Mouse (Mus musculus) liver, adult 2 months (tissue): Measurements from ENCODE around the gene Efcab8. TPM values are rescaled to one million over a fixed set of nuclear protein-coding genes. Genes with fewer than 3 reads are reported as not detected.
A peak's percentile ranks its signal among the peaks of the same experiment; 100 is the strongest.

Experiments used
- DNase-seq: peaks from one replicate; pipeline ENCODE4 v3.0.0-alpha.2; 2011; ENCODE audit warnings: low read depth, low spot score; ENCODE audit errors: extremely low read depth
- H3K27ac ChIP-seq: fragments of 200-500 bp; replicated peaks from 2 replicates; pipeline ENCODE4 v1.5.1; 2012; ENCODE audit warnings: low read depth, mild to moderate bottlenecking, control low read depth, inconsistent platforms, low read length; ENCODE audit not compliant: insufficient read depth
- H3K27me3 ChIP-seq: fragments of 200-500 bp; 2 replicates; pipeline ENCODE4 v1.6.1; 2012; ENCODE audit warnings: mild to moderate bottlenecking, moderate library complexity, low read length, inconsistent platforms; ENCODE audit not compliant: control insufficient read depth, insufficient read depth
- H3K36me3 ChIP-seq: fragments of 200-500 bp; 2 replicates; pipeline ENCODE4 v1.6.1; 2012; ENCODE audit warnings: low read length, inconsistent platforms; ENCODE audit not compliant: control insufficient read depth, insufficient read depth
- H3K4me1 ChIP-seq: fragments of 200-500 bp; 2 replicates; pipeline ENCODE4 v1.6.1; 2011; ENCODE audit warnings: low read length; ENCODE audit not compliant: control insufficient read depth, insufficient read depth
- H3K4me3 ChIP-seq: fragments of 200-500 bp; 2 replicates; pipeline ENCODE4 v1.5.1; 2011; ENCODE audit warnings: low read depth, mild to moderate bottlenecking, control low read depth, low read length, moderate library complexity; ENCODE audit not compliant: insufficient read depth
- H3K79me2 ChIP-seq: fragments of 200-500 bp; 2 replicates; pipeline ENCODE4 v1.6.1; 2012; ENCODE audit warnings: inconsistent platforms, mild to moderate bottlenecking, low read length, moderate library complexity; ENCODE audit not compliant: control insufficient read depth, insufficient read depth
- H3K9ac ChIP-seq: fragments of 200-500 bp; 2 replicates; pipeline ENCODE4 v1.6.1; 2012; ENCODE audit warnings: low read depth, mild to moderate bottlenecking, control low read depth, inconsistent platforms, low read length
- CTCF ChIP-seq: fragments of 200-500 bp; IDR thresholded peaks from 2 replicates; pipeline ENCODE4 v1.5.1; 2011; ENCODE audit warnings: low read depth, low read length, control low read depth
- POLR2A ChIP-seq: fragments of 200-500 bp; IDR thresholded peaks from 2 replicates; pipeline ENCODE4 v1.6.1; 2011; ENCODE audit warnings: low read length, control low read depth; ENCODE audit not compliant: insufficient read depth; ENCODE audit errors: extremely low read depth
- WGBS: fragments of 180-500 bp; shearing (Covaris S2); methylation state at CpG from one replicate; pipeline ENCODE4 v1.1.7; 2018; 5-methylcytosine and 5-hydroxymethylcytosine counted together
- polyA plus RNA-seq: library from polyadenylated mRNA; depleted of rRNA; stranded (reverse); fragments of >200 nt; gene quantifications from 2 replicates; pipeline ENCODE4 v1.2.3, GENCODE M21; 2012
- total RNA-seq: library from RNA; depleted of rRNA; stranded (reverse); fragments of >200 nt; gene quantifications from 2 replicates; pipeline ENCODE4 v1.2.3, GENCODE M21; 2014

Efcab8 gene
- total and polyA plus RNA-seq, 2 experiments: not detected

GRCm38 (mm10) chr2:153851030-153851360 is 71.3 kb downstream of the Efcab8 start:
- no peaks in the 10 kb centered on the region for H3K79me2 ChIP-seq
- H3K9ac ChIP-seq: no peak overlapping the region
- no peak overlapping the region for H3K4me3 ChIP-seq
- H3K27me3 ChIP-seq: no peaks in the 10 kb centered on the region
- peak; percentile 3 for DNase-seq
- no peaks in the 10 kb centered on the region for H3K36me3 ChIP-seq
- TF ChIP-seq CTCF (peak; percentile 58), POLR2A (no peak)
- WGBS: 41% methylated on average over 4 of the region's 4 CpGs
- H3K27ac ChIP-seq: no peak overlapping the region
- H3K4me1 ChIP-seq: no peaks in the 10 kb centered on the region

- Histone ChIP-seq H3K9ac (no peak overlapping the region), H3K27me3 (no peaks in the 10 kb centered on the region), H3K27ac (no peak overlapping the region), H3K79me2 (no peaks in the 10 kb centered on the region), H3K36me3 (no peaks in the 10 kb centered on the region), H3K4me3 (no peak overlapping the region), H3K4me1 (no peaks in the 10 kb centered on the region)
- WGBS: 19% methylated on average over 5 of the region's 5 CpGs
- DNase-seq: no peak
- TF ChIP-seq POLR2A (no peak), CTCF (no peak)
Measured at GRCm38 (mm10) chr2:153853544-153853943, 73.8 kb downstream of the Efcab8 start.

GRCm38 (mm10) chr2:153859581-153859980 is 79.8 kb downstream of the Efcab8 start:
- Histone ChIP-seq H3K36me3 (no peaks in the 10 kb centered on the region), H3K27me3 (no peaks in the 10 kb centered on the region), H3K27ac (no peak overlapping the region), H3K4me1 (no peaks in the 10 kb centered on the region), H3K4me3 (no peak overlapping the region), H3K9ac (no peak overlapping the region), H3K79me2 (no peaks in the 10 kb centered on the region)
- no peak for DNase-seq
- 86% methylated on average over 2 of the region's 2 CpGs for WGBS
- TF ChIP-seq CTCF (no peak), POLR2A (no peak)

GRCm38 (mm10) chr2:153860315-153860714 is 80.6 kb downstream of the Efcab8 start:
- TF ChIP-seq POLR2A: no peak
- TF ChIP-seq CTCF: no peak
- H3K36me3 ChIP-seq: no peaks in the 10 kb centered on the region
- H3K79me2 ChIP-seq: no peaks in the 10 kb centered on the region
- 82% methylated on average over 11 of the region's 11 CpGs for WGBS
- H3K9ac ChIP-seq: no peak overlapping the region
- no peak for DNase-seq
- no peaks in the 10 kb centered on the region for H3K27me3 ChIP-seq
- H3K4me1 ChIP-seq: no peaks in the 10 kb centered on the region
- no peak overlapping the region for H3K4me3 ChIP-seq
- no peak overlapping the region for H3K27ac ChIP-seq

GRCm38 (mm10) chr2:153860715-153861114 is 81.0 kb downstream of the Efcab8 start:
- no peak for TF ChIP-seq POLR2A
- TF ChIP-seq CTCF: no peak
- H3K9ac ChIP-seq: no peak overlapping the region
- no peaks in the 10 kb centered on the region for H3K4me1 ChIP-seq
- H3K27ac ChIP-seq: no peak overlapping the region
- H3K4me3 ChIP-seq: no peak overlapping the region
- DNase-seq: no peak
- no peaks in the 10 kb centered on the region for H3K36me3 ChIP-seq
- WGBS: 50% methylated on average over 3 of the region's 3 CpGs
- H3K27me3 ChIP-seq: no peaks in the 10 kb centered on the region
- H3K79me2 ChIP-seq: no peaks in the 10 kb centered on the region

- DNase-seq: no peak
- H3K27me3 ChIP-seq: no peaks in the 10 kb centered on the region
- no peak overlapping the region for H3K27ac ChIP-seq
- no peaks in the 10 kb centered on the region for H3K4me1 ChIP-seq
- H3K36me3 ChIP-seq: no peaks in the 10 kb centered on the region
- H3K4me3 ChIP-seq: no peak overlapping the region
- no peak overlapping the region for H3K9ac ChIP-seq
- H3K79me2 ChIP-seq: no peaks in the 10 kb centered on the region
- WGBS: 90% methylated on average over 3 of the region's 3 CpGs
- no peak for TF ChIP-seq CTCF
- no peak for TF ChIP-seq POLR2A
Measured at GRCm38 (mm10) chr2:153861960-153862359, 82.2 kb downstream of the Efcab8 start.
